Mouse (Mus musculus) embryonic fibroblast, embryonic 13.5 days (primary cell): ENCODE data around the gene Acy3.

Experiments used
- CTCF ChIP-seq: IDR thresholded peaks from 2 replicates; pipeline ENCODE4 v1.5.1; 2011; ENCODE audit warnings: mild to moderate bottlenecking, control low read depth, low read length, moderate library complexity, borderline replicate concordance; ENCODE audit not compliant: insufficient read depth
- POLR2A ChIP-seq: IDR thresholded peaks from 2 replicates; pipeline ENCODE4 v1.6.1; 2011; ENCODE audit warnings: low read depth, mild to moderate bottlenecking, control low read depth, low read length, moderate library complexity

DNA sequence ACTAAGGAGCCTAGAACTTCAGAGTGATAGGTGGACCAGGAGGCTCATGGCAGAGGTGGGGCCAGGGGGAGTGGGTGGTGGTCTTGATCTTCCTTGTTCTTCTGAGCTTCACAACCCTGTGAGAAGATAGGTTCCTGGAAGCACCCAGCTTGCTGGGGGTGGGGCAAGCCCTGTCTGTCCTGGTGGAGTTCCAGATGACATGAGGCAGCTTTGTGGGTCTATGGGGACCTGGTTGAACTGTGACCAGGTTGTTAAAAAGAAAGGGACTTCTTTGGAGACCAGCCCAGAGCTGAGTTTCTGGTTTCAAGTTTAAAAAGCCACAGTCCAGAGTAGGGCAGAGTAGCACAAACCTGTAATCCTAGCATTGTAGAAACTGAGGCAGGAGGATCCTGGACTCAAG, 27.3 kb upstream of the Acy3 start:
- TF ChIP-seq CTCF (no peak), POLR2A (no peak)
